Mouse (Mus musculus) ES-E14 (cell line): Measurements from ENCODE around the gene Olfr810. TPM values are rescaled to one million over a fixed set of nuclear protein-coding genes. Genes with fewer than 3 reads are reported as not detected.

ENCODE experiments used
- DNase-seq: peaks from one replicate; pipeline ENCODE4 v3.0.0-alpha.2; 2013; ENCODE audit warnings: low read depth, low spot score
- H3K27ac ChIP-seq: 2 replicates; pipeline ENCODE4 v1.5.1; 2012; ENCODE audit warnings: low read depth, mild to moderate bottlenecking, low read length, moderate library complexity, mixed read lengths; ENCODE audit not compliant: poor library complexity, insufficient read depth, severe bottlenecking
- H3K36me3 ChIP-seq: 2 replicates; pipeline ENCODE4 v1.6.1; 2012; ENCODE audit warnings: mild to moderate bottlenecking, low read length, moderate library complexity, mixed read lengths; ENCODE audit not compliant: control insufficient read depth, poor library complexity, insufficient read depth, severe bottlenecking
- H3K4me1 ChIP-seq, 2 experiments: fragments of 150-350 bp in 1 of 2; sonication (generic) in 1 of 2; 2 replicates each; pipeline ENCODE4 v1.6.1; 2012; ENCODE audit warnings: low read length in 2 of 2, mild to moderate bottlenecking in 1 of 2, mixed read lengths in 1 of 2; ENCODE audit not compliant: control insufficient read depth in 2 of 2, insufficient read depth in 2 of 2, poor library complexity in 1 of 2
- H3K4me3 ChIP-seq, 2 experiments: fragments of 150-350 bp in 1 of 2; sonication (generic) in 1 of 2; 2 replicates each; pipeline ENCODE4 v1.5.1; 2012; ENCODE audit warnings: low read length in 2 of 2, low read depth in 1 of 2, mild to moderate bottlenecking in 1 of 2, mixed read lengths in 1 of 2; ENCODE audit not compliant: insufficient read depth in 1 of 2, poor library complexity in 1 of 2, severe bottlenecking in 1 of 2
- H3K9ac ChIP-seq: 2 replicates; pipeline ENCODE4 v1.6.1; 2012; ENCODE audit warnings: low read depth, mild to moderate bottlenecking, low read length, mixed read lengths; ENCODE audit not compliant: poor library complexity, insufficient read depth, severe bottlenecking
- H3K9me3 ChIP-seq: fragments of 150-350 bp; sonication (generic); 2 replicates; pipeline ENCODE4 v1.6.1; 2012; ENCODE audit warnings: low read depth, mild to moderate bottlenecking, low read length; ENCODE audit not compliant: control insufficient read depth, insufficient read depth
- CHD2 ChIP-seq: IDR thresholded peaks from 2 replicates; pipeline ENCODE4 v1.6.1; 2014; ENCODE audit warnings: mild to moderate bottlenecking, low read depth, low read length, inconsistent platforms
- HCFC1 ChIP-seq: IDR thresholded peaks from 2 replicates; pipeline ENCODE4 v1.6.1; 2012; ENCODE audit warnings: low read length, inconsistent platforms, borderline replicate concordance; ENCODE audit not compliant: insufficient read depth
- MAFK ChIP-seq: IDR thresholded peaks from 2 replicates; pipeline ENCODE4 v1.6.1; 2014; ENCODE audit warnings: mild to moderate bottlenecking, low read depth, low read length, inconsistent platforms; ENCODE audit not compliant: insufficient read depth
- ZC3H11A ChIP-seq: IDR thresholded peaks from 2 replicates; pipeline ENCODE4 v1.6.1; 2012; ENCODE audit warnings: low read depth, mild to moderate bottlenecking, inconsistent platforms, low read length, borderline replicate concordance
- ZNF384 ChIP-seq: IDR thresholded peaks from 2 replicates; pipeline ENCODE4 v1.6.1; 2012; ENCODE audit warnings: low read depth, low read length, inconsistent platforms
- in situ Hi-C, 2 experiments: fragments of 600-800 bp; cut with MboI; formaldehyde crosslinking; loops; one replicate each; pipeline ENCODE4 v1.15.1; 2025; ENCODE audit warnings: low sequenced_read_pairs in 2 of 2, inconsistent platforms in 1 of 2; ENCODE audit not compliant: unreplicated experiment in 2 of 2
- total RNA-seq: library from RNA; depleted of rRNA; stranded (reverse); fragments of 300-350 nt; gene quantifications from 2 replicates; pipeline ENCODE4 v1.2.3, GENCODE M21; 2012; rRNA removed

The Olfr810 gene
- total RNA-seq, 1 experiment: not detected

GRCm38 (mm10) chr10:129757693-129758092, 37.0 kb downstream of the Olfr810 start, which contains the start of gene Olfr807:
Olfr807 (minus strand) TSS chr10:129757793.
- H3K9ac ChIP-seq: no peak within 1 kb of the TSS
- in situ Hi-C loops: no loop called here
- no peaks in the 10 kb centered on the region for H3K9me3 ChIP-seq
- H3K27ac ChIP-seq: no peak within 1 kb of the TSS
- no peaks in the 10 kb centered on the region for H3K4me1 ChIP-seq
- no peak for DNase-seq
- H3K36me3 ChIP-seq: no peaks in the 10 kb centered on the region
- H3K4me3 ChIP-seq: no peak within 1 kb of the TSS
- no peak for TF ChIP-seq CHD2
- no peak for TF ChIP-seq ZNF384
- no peak for TF ChIP-seq ZC3H11A
- no peak for TF ChIP-seq HCFC1
- TF ChIP-seq MAFK: no peak

DNA sequence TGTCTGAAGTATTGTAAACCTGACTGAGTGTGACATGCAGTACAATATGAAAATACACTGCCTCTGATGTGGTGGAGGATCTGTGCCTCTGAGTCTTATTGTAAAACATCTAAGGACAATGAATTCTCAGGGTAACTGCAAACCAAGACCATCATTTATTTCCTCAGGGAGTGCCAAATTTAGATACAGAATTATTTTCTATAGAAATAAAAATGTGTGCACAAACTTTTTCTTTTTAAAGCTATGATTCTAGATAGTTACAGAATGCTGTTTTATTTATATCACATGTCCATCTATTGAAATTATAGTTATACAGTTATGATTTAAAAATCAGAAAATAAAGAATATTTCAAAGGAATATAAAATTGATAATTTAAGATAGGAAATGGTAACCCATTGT, 52.9 kb downstream of the Olfr810 start, which contains the start of gene Olfr806:
Gene Olfr806 (minus strand): TSS at position 101 of the 400 bp plus-strand sequence.
- no peak within 1 kb of the TSS for H3K27ac ChIP-seq
- H3K9me3 ChIP-seq: no peaks in the 10 kb centered on the region
- DNase-seq: no peak
- TF ChIP-seq MAFK (no peak), HCFC1 (no peak), ZNF384 (no peak), ZC3H11A (no peak), CHD2 (no peak)
- H3K4me3 ChIP-seq: no peak within 1 kb of the TSS
- H3K36me3 ChIP-seq: no peaks in the 10 kb centered on the region
- H3K4me1 ChIP-seq: no peaks in the 10 kb centered on the region
- no peak within 1 kb of the TSS for H3K9ac ChIP-seq
- in situ Hi-C loops: no loop called here

Other genes starting within 250 kb of the Olfr810 start
- gene Olfr794, start 227.3 kb downstream of the Olfr810 start, total RNA-seq: not detected in 2 replicates
- gene Olfr796, start 182.3 kb downstream of the Olfr810 start, total RNA-seq: not detected in 2 replicates
- gene Olfr798, start 167.0 kb downstream of the Olfr810 start, total RNA-seq: not detected in 2 replicates
- gene Olfr799, start 157.4 kb downstream of the Olfr810 start, total RNA-seq: not detected in 2 replicates
- not detected in 2 replicates for gene Olfr800, start 137.2 kb downstream of the Olfr810 start, total RNA-seq
- not detected in 2 replicates for gene Olfr801, start 121.1 kb downstream of the Olfr810 start, total RNA-seq
- gene Olfr802, start 106.7 kb downstream of the Olfr810 start, total RNA-seq: not detected in 2 replicates
- not detected in 2 replicates for gene Olfr803, start 100.6 kb downstream of the Olfr810 start, total RNA-seq
- not detected in 2 replicates for gene Olfr804, start 91.7 kb downstream of the Olfr810 start, total RNA-seq
- not detected in 2 replicates for gene Olfr805, start 65.5 kb downstream of the Olfr810 start, total RNA-seq
- gene Olfr806, start 53.0 kb downstream of the Olfr810 start, total RNA-seq: not detected in 2 replicates
- not detected in 2 replicates for gene Olfr807, start 37.1 kb downstream of the Olfr810 start, total RNA-seq
- gene Olfr808, start 29.4 kb downstream of the Olfr810 start, total RNA-seq: not detected in 2 replicates
- gene Olfr809, start 20.3 kb downstream of the Olfr810 start, total RNA-seq: not detected in 2 replicates
- not detected in 2 replicates for gene Olfr811, start 9.5 kb upstream of the Olfr810 start, total RNA-seq
- gene Olfr812, start 51.2 kb upstream of the Olfr810 start, total RNA-seq: not detected in 2 replicates
- not detected in 2 replicates for gene Olfr813, start 60.5 kb upstream of the Olfr810 start, total RNA-seq
- 0.22 and 0.26 TPM in 2 replicates for gene Olfr814, start 84.9 kb upstream of the Olfr810 start, total RNA-seq
- 0.58 and 0.63 TPM in 2 replicates for gene Olfr815, start 111.0 kb upstream of the Olfr810 start, total RNA-seq
- not detected in 2 replicates for gene Olfr816, start 120.7 kb upstream of the Olfr810 start, total RNA-seq
- gene Olfr818, start 154.2 kb upstream of the Olfr810 start, total RNA-seq: not detected in 2 replicates
- gene Olfr819, start 172.3 kb upstream of the Olfr810 start, total RNA-seq: not detected in 2 replicates
- gene Olfr247, start 181.2 kb upstream of the Olfr810 start, total RNA-seq: not detected in 2 replicates
- gene Gm10310, start 190.1 kb upstream of the Olfr810 start, total RNA-seq: not detected in 2 replicates
- gene Olfr820, start 217.7 kb upstream of the Olfr810 start, total RNA-seq: not detected in 2 replicates
- gene Olfr821, start 235.4 kb upstream of the Olfr810 start, total RNA-seq: not detected in 2 replicates